Mouse (Mus musculus): ENCODE results near the gene Pten. TPM values are rescaled to one million over a fixed set of nuclear protein-coding genes. Genes with fewer than 3 reads are reported as not detected.
A peak's percentile ranks its signal among the peaks of the same experiment; 100 is the strongest.

Gene Pten
- total and polyA plus RNA-seq, 3 experiments: 24.1 to 41.5 (median 36.8) TPM

DNA sequence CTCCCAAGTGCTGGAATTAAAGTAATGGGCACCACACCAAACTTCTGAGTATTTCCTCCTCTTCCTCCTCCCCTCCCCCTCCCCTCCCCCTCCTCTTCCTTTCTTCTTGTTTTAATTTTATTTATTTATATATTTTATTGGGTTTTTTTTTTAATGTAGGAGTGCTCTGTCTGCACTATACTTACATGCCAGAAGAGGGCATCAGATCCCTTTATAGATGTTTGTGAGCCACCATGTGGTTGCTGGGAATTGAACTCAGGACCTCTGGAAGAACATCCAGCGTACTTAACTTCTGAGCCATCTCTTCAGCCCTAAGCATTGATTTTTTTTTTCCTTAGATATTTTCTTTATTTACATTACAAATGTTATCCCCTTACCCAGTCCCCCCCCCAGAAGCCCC, 37.0 kb upstream of the Pten start:
- H3K4me1 ChIP-seq (ENCODE audit: control insufficient read depth in 1 of 2, insufficient read depth in 2 of 2): peaks cover 0 to 15% of the 10 kb centered on the region in 2 experiments; a peak in 2 of 4 replicates
- no peak overlapping the region for H3K4me3 ChIP-seq (replicated peaks in 1 of 3; ENCODE audit: low read depth in 2 of 3, low read length in 2 of 3, poor library complexity in 1 of 3)
- H3K27me3 ChIP-seq (replicated peaks): no peaks in the 10 kb centered on the region
- no peak overlapping the region for H3K4me2 ChIP-seq (ENCODE audit: insufficient read depth, low read depth, poor library complexity, severe bottlenecking)
- no peak for TF ChIP-seq ELF1 (IDR thresholded peaks at IDR 0.05; ENCODE audit: low read depth, low read length)
- TF ChIP-seq CTCF (conservative IDR thresholded peaks at IDR 0.05 in 1 of 2, IDR thresholded peaks at IDR 0.05 in 1 of 2; ENCODE audit: low read depth in 2 of 2, low read length in 2 of 2): peak in 1 of 2 experiments; percentile 25; a peak in 1 of 4 replicates
- peak; percentile 20 for TF ChIP-seq SMC3 (IDR thresholded peaks at IDR 0.05; ENCODE audit: low read depth, low read length)
- TF ChIP-seq ZMIZ1 (IDR thresholded peaks at IDR 0.05; ENCODE audit: low read depth, low read length): no peak
- H3K27ac ChIP-seq (ENCODE audit: insufficient read depth, low read depth): no peak overlapping the region
- no peaks in the 10 kb centered on the region for H3K79me2 ChIP-seq (replicated peaks; ENCODE audit: control insufficient read depth, extremely low read depth, insufficient read depth, poor library complexity, severe bottlenecking)
- DNase-seq (ENCODE audit: extremely low read depth): no peak
- in situ Hi-C loops (cut with MboI; ENCODE audit: low pct_ligation_motif_present, low pct_unique_long_range_greater_than_20kb, low sequenced_read_pairs): no loop called here
- no peaks in the 10 kb centered on the region for H3K9me3 ChIP-seq (replicated peaks; ENCODE audit: low read length)
- no peaks in the 10 kb centered on the region for H3K36me3 ChIP-seq (replicated peaks in 1 of 2; ENCODE audit: control insufficient read depth in 1 of 2, insufficient read depth in 1 of 2, low read length in 1 of 2)
- no peak overlapping the region for H3K9ac ChIP-seq (ENCODE audit: insufficient read depth, low read depth)
- dilution Hi-C loops (cut with MboI; ENCODE audit: extremely low pct_ligation_motif_present, extremely low pct_unique_long_range_greater_than_20kb, low sequenced_read_pairs): no loop called here

DNA sequence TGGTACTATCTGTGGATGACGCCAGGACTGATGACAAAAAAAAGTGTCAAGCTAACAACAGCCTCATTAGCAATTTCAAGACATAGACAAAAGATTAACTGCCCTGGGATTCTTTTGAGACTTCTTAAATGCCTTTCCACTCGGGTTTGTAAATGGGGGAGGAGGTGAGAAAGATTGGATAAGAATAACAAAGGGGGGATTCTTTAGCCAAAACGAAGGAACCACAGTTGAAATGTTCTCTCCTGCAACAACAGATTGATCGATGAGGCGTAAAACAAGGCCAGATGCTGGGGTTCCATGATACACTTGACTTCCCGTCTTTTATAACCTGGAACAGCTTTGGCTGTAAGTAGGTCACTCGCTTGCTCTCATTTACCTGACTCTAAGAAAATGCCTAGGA, 33.5 kb upstream of the Pten start:
- Histone ChIP-seq H3K36me3 (replicated peaks in 1 of 2; ENCODE audit: control insufficient read depth in 1 of 2, insufficient read depth in 1 of 2, low read length in 1 of 2) (no peaks in the 10 kb centered on the region), H3K9me3 (replicated peaks; ENCODE audit: low read length) (no peaks in the 10 kb centered on the region), H3K4me3 (replicated peaks in 1 of 3; ENCODE audit: low read depth in 2 of 3, low read length in 2 of 3, poor library complexity in 1 of 3) (no peak overlapping the region), H3K79me2 (replicated peaks; ENCODE audit: control insufficient read depth, extremely low read depth, insufficient read depth, poor library complexity, severe bottlenecking) (no peaks in the 10 kb centered on the region), H3K4me2 (ENCODE audit: insufficient read depth, low read depth, poor library complexity, severe bottlenecking) (no peak overlapping the region), H3K9ac (ENCODE audit: insufficient read depth, low read depth) (no peak overlapping the region), H3K27ac (ENCODE audit: insufficient read depth, low read depth) (no peak overlapping the region), H3K4me1 (ENCODE audit: control insufficient read depth in 1 of 2, insufficient read depth in 2 of 2) (peaks cover 3 to 23% of the 10 kb centered on the region in 2 experiments; a peak in 3 of 4 replicates), H3K27me3 (replicated peaks) (no peaks in the 10 kb centered on the region)
- in situ Hi-C loops (cut with MboI; ENCODE audit: low pct_ligation_motif_present, low pct_unique_long_range_greater_than_20kb, low sequenced_read_pairs): no loop called here
- dilution Hi-C loops (cut with MboI; ENCODE audit: extremely low pct_ligation_motif_present, extremely low pct_unique_long_range_greater_than_20kb, low sequenced_read_pairs): no loop called here
- TF ChIP-seq ZNF384 (IDR thresholded peaks at IDR 0.05; ENCODE audit: low read depth, low read length) (no peak), KAT2A (IDR thresholded peaks at IDR 0.05; ENCODE audit: insufficient replicate concordance, low read length) (no peak), TCF12 (IDR thresholded peaks at IDR 0.05; ENCODE audit: low read depth, low read length) (no peak), UBTF (IDR thresholded peaks at IDR 0.05; ENCODE audit: low read depth, low read length) (no peak), ZC3H11A (IDR thresholded peaks at IDR 0.05; ENCODE audit: low read depth, low read length) (no peak), TBP (conservative IDR thresholded peaks at IDR 0.05; ENCODE audit: low read depth, low read length) (no peak), ELF1 (IDR thresholded peaks at IDR 0.05; ENCODE audit: low read depth, low read length) (no peak), PAX5 (IDR thresholded peaks at IDR 0.05; ENCODE audit: low read length) (no peak), MXI1 (IDR thresholded peaks at IDR 0.05; ENCODE audit: low read depth, low read length) (no peak), ETS1 (conservative IDR thresholded peaks at IDR 0.05; ENCODE audit: low read depth, low read length) (no peak), MYC (IDR thresholded peaks at IDR 0.05; ENCODE audit: low read depth, low read length) (no peak), MAX (IDR thresholded peaks at IDR 0.05; ENCODE audit: low read length) (no peak), IRF4 (IDR thresholded peaks at IDR 0.05; ENCODE audit: low read depth, low read length) (no peak), JUN (IDR thresholded peaks at IDR 0.05; ENCODE audit: insufficient read depth, low read depth, low read length) (no peak), CHD2 (IDR thresholded peaks at IDR 0.05; ENCODE audit: low read length) (no peak), ZKSCAN1 (IDR thresholded peaks at IDR 0.05; ENCODE audit: borderline replicate concordance, low read depth, low read length) (no peak), USF1 (IDR thresholded peaks at IDR 0.05; ENCODE audit: low read depth, low read length) (no peak)
- DNase-seq (ENCODE audit: extremely low read depth): no peak
